Mouse (Mus musculus) naive thymus-derived CD4-positive, alpha-beta T cell, adult 2 months (primary cell): ENCODE data around the gene Gm2075.
"Not testable (repeated sequence)": the region's sequence is repeated elsewhere in the genome, so short reads cannot be mapped to it uniquely, and the experiment has no call there.

Source experiments
- DNase-seq: peaks from one replicate; pipeline ENCODE4 v3.0.0-alpha.2; 2011; ENCODE audit warnings: low read depth

Gene Gm2075

GRCm38 (mm10) chr12:88011548-88011947, at the start of gene Gm2075:
Gene Gm2075 (plus strand): TSS chr12:88011848.
- not testable (repeated sequence) for DNase-seq

DNA sequence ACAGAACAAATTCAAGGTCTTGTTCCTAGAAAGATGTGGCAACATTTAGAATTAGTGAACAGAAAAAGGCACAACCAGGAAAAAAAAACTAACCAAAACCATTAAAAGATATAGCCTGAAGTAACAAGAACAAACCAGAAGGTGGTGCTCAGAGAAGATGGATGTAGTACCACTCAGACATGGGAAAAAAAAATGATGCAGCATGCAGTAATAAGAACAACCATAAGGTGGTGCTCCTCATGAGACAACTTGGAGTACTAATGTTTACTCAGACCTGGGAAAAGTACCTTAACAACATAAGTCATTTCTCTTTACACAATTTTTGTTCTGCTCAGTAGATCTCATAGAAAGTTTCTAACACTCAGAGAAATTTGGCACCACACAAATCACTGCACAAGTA, 27.6 kb upstream of the Gm2075 start:
- DNase-seq, result not testable (repeated sequence)

DNA sequence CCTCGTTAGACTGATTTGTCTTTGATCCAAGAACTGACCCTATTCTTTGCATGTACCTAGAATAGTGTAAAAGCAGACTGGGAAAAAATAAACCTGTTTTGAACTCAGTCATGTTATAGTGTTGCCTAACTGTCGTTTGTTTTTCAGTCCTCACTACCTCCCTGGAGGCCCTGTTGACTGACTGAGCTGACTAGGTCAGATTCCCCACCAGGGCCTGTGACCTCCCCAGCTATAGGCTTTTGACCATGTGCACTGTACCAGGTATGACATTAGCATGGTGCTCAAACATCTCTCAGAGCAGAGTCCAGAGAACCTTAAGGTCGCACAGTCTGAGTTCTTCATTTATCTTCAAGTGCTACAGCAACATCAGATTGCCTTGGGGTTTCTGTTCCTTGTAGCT, 7.5 kb upstream of the Gm2075 start:
- DNase-seq, result not testable (repeated sequence)

DNA sequence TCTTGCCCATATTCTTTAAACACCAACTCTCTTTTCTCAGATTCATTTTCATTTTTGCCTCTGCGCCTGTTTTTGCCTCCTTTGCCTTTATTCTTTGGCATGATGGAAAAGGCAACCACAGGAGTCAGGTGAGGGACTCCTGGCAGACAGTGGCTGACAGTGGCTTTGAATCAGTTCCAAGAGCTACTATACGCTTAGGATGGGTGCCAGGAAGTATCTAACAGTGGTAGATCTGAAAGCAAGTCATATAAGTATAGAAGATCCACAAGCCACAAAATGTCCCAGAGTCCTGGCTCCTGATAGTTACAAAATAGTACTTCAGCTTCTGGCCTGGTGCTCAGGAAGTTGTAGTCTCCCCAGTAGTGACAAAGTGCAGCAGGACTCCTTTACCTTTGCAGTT, 7.0 kb downstream of the Gm2075 start, which contains the start of gene Gm6803:
TSS of gene Gm6803 (minus strand) at position 101 of the 400 bp plus-strand sequence.
- not testable (repeated sequence) for DNase-seq

DNA sequence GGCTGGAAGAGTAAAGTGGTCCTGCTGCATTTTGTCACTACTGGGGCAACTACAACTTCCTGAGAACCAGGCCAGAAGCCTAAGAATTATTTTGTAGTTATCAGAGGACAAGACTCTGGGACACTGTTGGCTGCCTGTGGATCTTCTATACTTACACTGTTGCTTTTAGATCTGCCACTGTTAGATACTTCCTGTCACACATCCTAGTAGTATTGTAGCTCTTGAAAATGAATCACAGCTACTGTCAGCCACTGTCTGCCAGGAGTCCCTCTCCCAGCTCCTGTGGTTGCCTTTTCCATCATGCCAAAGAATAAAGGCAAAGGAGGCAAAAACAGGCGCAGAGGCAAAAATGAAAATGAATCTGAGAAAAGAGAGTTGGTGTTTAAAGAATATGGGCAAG, 15.1 kb downstream of the Gm2075 start, which contains the start of gene Gm2056:
TSS of gene Gm2056 (plus strand) at position 301 of the 400 bp plus-strand sequence.
- not testable (repeated sequence) for DNase-seq

DNA sequence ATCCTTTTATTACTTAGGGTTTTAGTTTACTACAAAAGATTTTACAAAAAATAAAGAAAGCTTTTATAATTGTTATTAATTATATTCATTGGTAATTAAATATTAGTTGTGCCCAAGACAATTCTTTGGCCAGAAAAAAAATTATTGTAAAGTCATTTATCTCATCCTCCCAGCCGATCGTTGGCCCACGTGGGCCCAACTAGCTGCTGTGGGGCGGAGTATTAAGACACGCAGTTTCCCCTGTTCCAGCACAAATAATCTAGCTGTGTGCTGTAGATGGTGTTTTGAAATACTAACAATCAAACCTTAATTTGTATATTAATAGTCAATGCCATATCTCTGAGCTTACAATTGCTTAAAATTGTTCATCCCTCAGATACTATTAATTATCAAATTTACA, 20.6 kb downstream of the Gm2075 start:
- not testable (repeated sequence) for DNase-seq

- DNase-seq, result not testable (repeated sequence)
Observed at GRCm38 (mm10) chr12:88039062-88039461, 27.4 kb downstream of the Gm2075 start.

DNA sequence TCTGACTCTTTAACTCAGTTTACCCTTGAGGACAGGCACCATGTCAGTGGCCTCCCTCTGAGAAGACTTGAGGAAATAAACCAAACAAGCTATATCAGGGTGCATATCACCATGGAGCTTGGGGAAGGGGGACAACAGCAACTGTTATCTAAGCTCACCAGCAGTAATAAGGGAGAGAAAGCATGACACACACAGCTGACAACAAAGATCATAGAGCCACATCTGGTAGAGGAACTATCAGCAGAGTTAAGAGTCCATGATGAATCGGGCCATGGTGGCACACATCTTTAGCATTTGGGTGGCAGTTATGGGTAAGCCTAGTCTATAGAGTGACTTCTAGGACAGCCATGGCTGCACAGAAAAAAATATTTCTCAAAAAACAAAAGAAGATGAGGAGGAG, 28.1 kb downstream of the Gm2075 start:
- DNase-seq, result not testable (repeated sequence)

DNA sequence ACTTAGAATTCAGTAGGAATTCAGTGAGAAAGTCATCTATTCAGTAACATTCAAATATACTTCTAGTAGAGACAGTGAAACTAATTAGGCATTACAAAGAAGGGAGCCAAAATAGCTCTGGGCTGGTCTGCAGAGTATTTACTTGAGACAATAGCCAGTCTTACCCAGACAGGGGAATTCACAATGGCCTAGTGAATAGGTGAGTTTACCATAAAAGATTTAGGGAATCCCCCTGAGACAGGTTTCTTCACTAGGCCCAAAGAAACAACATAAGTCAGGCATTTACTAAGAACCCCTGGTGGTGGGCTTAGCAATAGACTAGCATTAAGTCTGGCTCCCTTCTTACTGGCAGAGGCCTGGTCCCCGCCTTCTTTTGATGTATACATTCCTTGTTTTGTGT, 33.6 kb downstream of the Gm2075 start:
- DNase-seq, result not testable (repeated sequence)
